Mouse (Mus musculus) midbrain, embryonic 12.5 days (tissue): ENCODE data around the gene Csrnp2. TPM values are rescaled to one million over a fixed set of nuclear protein-coding genes. Genes with fewer than 3 reads are reported as not detected.

Experiments used
- ATAC-seq: fragments of 200-750 bp; cut with Nextera tagmentation; 2 replicates; pipeline ENCODE4 v1.8.0; 2017; ENCODE audit warnings: low read depth, moderate TSS enrichment, moderate library complexity; ENCODE audit not compliant: low FRiP score
- H3K27ac ChIP-seq: fragments of 300-500 bp; sonication (generic); replicated peaks from 2 replicates; pipeline ENCODE4 v1.5.1; 2016; ENCODE audit warnings: mild to moderate bottlenecking
- H3K27me3 ChIP-seq: fragments of 300-500 bp; sonication (generic); 2 replicates; pipeline ENCODE4 v1.6.1; 2016; ENCODE audit warnings: mild to moderate bottlenecking
- H3K36me3 ChIP-seq: fragments of 300-500 bp; sonication (generic); 2 replicates; pipeline ENCODE4 v1.6.1; 2016
- H3K4me1 ChIP-seq: fragments of 300-500 bp; sonication (generic); 2 replicates; pipeline ENCODE4 v1.6.1; 2016
- H3K4me2 ChIP-seq: fragments of 300-500 bp; sonication (generic); replicated peaks from 2 replicates; pipeline ENCODE4 v1.6.1; 2016; ENCODE audit warnings: mild to moderate bottlenecking, moderate library complexity
- H3K4me3 ChIP-seq: fragments of 300-500 bp; sonication (generic); 2 replicates; pipeline ENCODE4 v1.5.1; 2016; ENCODE audit warnings: mild to moderate bottlenecking
- H3K9ac ChIP-seq: fragments of 300-500 bp; sonication (generic); replicated peaks from 2 replicates; pipeline ENCODE4 v1.6.1; 2016; ENCODE audit warnings: mild to moderate bottlenecking, moderate library complexity
- H3K9me3 ChIP-seq: fragments of 300-500 bp; sonication (generic); 2 replicates; pipeline ENCODE4 v1.6.1; 2016; ENCODE audit warnings: mild to moderate bottlenecking
- WGBS: fragments of 180-500 bp; shearing (Covaris S2); methylation state at CpG from one replicate; pipeline ENCODE4 v1.1.7; 2016; 5-methylcytosine and 5-hydroxymethylcytosine counted together
- polyA plus RNA-seq: library from polyadenylated mRNA; unstranded; fragments of >200 nt; fragmentation: Nextera tagmentation; extraction: Ambion mirVana; gene quantifications from 2 replicates; pipeline ENCODE4 v1.2.1, GENCODE M21; 2016

Csrnp2 gene
- polyA plus RNA-seq, 1 experiment from 2014 or later: 37.1 TPM

DNA sequence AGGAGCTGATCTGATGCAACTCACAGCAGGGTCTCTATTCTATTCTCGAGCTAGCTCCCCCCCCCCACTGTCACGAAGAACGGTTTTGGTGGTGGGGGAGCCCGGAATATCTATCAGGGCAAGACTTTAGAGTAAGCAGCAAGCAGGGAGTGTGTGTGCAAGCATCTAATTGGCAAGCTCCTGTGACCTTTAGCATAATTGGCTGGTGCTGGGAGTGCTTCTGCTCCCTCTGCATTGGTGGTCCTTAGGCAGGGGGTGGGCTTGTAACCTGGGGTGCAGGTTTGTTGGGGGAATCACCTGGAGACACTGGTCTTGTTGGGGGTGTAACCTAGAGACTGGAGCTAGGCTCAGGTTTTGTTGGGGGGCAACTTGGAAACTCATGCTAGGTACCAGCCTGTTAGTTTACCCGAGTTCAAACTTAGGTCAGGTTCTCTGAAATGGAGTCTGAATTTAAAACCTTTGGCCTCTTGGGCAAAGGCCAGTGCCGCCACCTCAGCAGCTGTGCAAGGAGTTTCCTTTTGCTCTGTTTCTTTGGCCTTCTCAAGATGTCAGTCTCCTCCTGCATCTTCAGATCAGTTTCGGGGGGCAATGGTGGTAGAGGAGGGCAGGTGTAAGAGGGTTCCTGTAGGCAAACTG lies 38.8 kb downstream of the Csrnp2 start:
- no peak overlapping the region for H3K9ac ChIP-seq
- H3K36me3 ChIP-seq: no peaks in the 10 kb centered on the region
- no peaks in the 10 kb centered on the region for H3K9me3 ChIP-seq
- WGBS: 65% methylated on average over 7 of the region's 7 CpGs
- ATAC-seq: no peak
- no peak overlapping the region for H3K27ac ChIP-seq
- no peak overlapping the region for H3K4me2 ChIP-seq
- H3K4me1 ChIP-seq: no peaks in the 10 kb centered on the region
- peaks cover 27% of the 10 kb centered on the region for H3K27me3 ChIP-seq
- H3K4me3 ChIP-seq: no peak overlapping the region

DNA sequence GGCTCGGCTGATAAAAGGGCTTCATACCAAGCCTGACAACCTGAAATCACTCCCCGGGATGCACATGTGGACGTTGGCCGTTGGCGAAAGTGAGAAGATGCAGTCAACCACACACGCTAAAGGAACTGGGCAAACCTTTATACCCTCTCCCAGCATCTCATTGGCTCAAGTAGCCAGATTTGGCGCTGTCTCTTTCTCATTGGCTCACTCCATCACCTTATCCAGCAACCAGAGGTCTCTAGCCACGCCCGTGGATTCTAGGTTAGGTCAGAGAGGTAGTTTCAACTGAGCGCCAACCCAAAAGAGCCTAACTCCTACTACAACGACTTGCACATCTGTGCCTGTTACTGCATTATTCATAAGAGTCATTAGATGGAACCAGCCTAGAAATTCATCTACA lies 42.8 kb downstream of the Csrnp2 start:
- no peaks in the 10 kb centered on the region for H3K36me3 ChIP-seq
- no peaks in the 10 kb centered on the region for H3K4me1 ChIP-seq
- no peak overlapping the region for H3K9ac ChIP-seq
- H3K27ac ChIP-seq: no peak overlapping the region
- no peak overlapping the region for H3K4me3 ChIP-seq
- no peaks in the 10 kb centered on the region for H3K27me3 ChIP-seq
- ATAC-seq: no peak
- 88% methylated on average over 11 of the region's 11 CpGs for WGBS
- no peaks in the 10 kb centered on the region for H3K9me3 ChIP-seq
- no peak overlapping the region for H3K4me2 ChIP-seq

DNA sequence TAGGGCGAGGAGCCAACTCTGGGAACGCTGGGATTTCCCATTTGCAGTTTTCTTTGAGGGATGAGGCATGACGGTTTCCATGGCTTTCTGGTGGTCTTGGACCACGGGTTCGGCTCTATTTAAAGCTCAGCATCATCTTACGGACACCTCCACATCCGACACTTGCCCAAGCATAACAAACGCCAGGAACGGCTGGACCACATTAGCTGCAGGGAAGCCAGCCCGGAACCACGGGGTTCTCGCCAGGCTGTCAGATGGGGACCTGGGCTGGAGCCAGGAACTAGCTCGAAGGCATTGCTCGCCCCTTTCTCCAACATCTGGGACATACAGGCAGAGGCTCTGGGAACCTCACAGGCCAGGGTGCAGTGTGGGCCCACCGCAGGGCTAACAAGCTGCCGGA lies 44.0 kb downstream of the Csrnp2 start:
- H3K9ac ChIP-seq: no peak overlapping the region
- H3K4me1 ChIP-seq: no peaks in the 10 kb centered on the region
- H3K36me3 ChIP-seq: no peaks in the 10 kb centered on the region
- H3K9me3 ChIP-seq: no peaks in the 10 kb centered on the region
- H3K4me3 ChIP-seq: no peak overlapping the region
- H3K27me3 ChIP-seq: no peaks in the 10 kb centered on the region
- 82% methylated on average over 16 of the region's 16 CpGs for WGBS
- no peak overlapping the region for H3K27ac ChIP-seq
- H3K4me2 ChIP-seq: no peak overlapping the region
- ATAC-seq: no peak

DNA sequence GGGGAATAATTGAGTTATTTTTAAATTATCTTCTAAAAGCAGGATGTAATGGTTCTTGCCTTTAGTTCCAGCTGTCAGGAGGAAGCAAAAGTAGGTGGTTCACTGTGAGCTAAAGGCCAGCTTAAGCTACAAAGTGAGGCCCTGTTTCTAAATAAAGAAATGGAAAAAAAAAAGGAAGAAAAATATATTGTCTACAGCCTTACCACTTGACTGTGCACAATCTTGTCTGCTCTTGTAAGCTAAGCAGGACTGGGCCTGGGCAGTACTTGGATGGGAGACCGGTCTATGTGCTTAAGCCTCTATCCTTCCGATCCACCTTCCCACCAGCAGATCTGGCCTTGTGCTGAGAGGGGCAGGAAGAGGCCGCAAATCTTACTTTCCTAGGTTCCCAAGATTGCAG lies 45.8 kb downstream of the Csrnp2 start:
- H3K9me3 ChIP-seq: no peaks in the 10 kb centered on the region
- H3K27me3 ChIP-seq: no peaks in the 10 kb centered on the region
- no peak overlapping the region for H3K27ac ChIP-seq
- ATAC-seq: no peak
- H3K36me3 ChIP-seq: no peaks in the 10 kb centered on the region
- WGBS: 94% methylated on average over 3 of the region's 3 CpGs
- no peak overlapping the region for H3K4me2 ChIP-seq
- H3K9ac ChIP-seq: no peak overlapping the region
- no peak overlapping the region for H3K4me3 ChIP-seq
- H3K4me1 ChIP-seq: no peaks in the 10 kb centered on the region

DNA sequence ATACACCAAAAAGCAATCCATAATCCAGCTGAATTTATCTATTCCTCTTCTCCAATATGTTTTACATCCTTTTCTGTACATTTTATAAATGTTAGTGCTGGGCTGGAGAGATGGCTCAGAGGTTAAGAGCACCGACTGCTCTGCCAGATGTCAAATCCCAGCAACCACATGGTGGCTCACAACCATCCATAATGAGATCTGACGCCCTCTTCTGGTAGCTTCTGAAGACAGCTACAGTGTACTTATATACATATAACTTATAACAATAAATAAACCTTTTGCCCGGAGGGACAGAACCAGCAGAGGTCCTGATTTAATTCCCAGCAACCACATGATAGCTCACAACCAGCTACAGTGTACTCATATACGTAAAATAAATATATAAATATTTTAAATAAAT lies 46.7 kb downstream of the Csrnp2 start:
- Histone ChIP-seq H3K9ac (no peak overlapping the region), H3K27ac (no peak overlapping the region), H3K4me2 (no peak overlapping the region), H3K9me3 (no peaks in the 10 kb centered on the region), H3K36me3 (no peaks in the 10 kb centered on the region), H3K4me3 (no peak overlapping the region), H3K4me1 (peaks cover 7% of the 10 kb centered on the region; the same call in 1 of the 2 replicates), H3K27me3 (no peaks in the 10 kb centered on the region)
- 69% methylated on average over 4 of the region's 4 CpGs for WGBS
- no peak for ATAC-seq

DNA sequence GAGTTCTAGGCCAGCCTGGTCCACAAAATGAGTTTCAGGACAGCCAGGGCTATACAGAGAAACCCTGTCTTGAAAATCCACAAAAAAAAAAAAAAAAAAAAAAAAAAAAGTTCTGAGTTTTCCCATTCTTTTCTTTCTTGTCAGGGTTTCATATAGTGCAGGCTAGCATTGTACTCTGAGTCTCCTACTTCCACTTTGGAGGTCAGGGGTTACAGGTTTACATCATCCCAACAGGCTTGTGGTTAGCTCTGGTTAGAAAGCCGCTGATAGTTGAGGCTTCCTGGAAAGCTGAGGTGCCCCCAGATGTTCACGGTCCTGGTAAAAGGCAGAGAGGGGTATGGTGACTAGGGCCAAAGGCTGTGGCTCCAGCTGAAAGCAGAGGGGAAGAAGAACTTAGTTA lies 48.4 kb downstream of the Csrnp2 start:
- no peaks in the 10 kb centered on the region for H3K36me3 ChIP-seq
- H3K4me3 ChIP-seq: no peak overlapping the region
- no peak overlapping the region for H3K4me2 ChIP-seq
- H3K4me1 ChIP-seq: peaks cover 10% of the 10 kb centered on the region; the same call in 1 of the 2 replicates
- no peaks in the 10 kb centered on the region for H3K9me3 ChIP-seq
- ATAC-seq: no peak
- no peaks in the 10 kb centered on the region for H3K27me3 ChIP-seq
- WGBS: 80% methylated on average over 2 of the region's 2 CpGs
- H3K9ac ChIP-seq: no peak overlapping the region
- no peak overlapping the region for H3K27ac ChIP-seq

DNA sequence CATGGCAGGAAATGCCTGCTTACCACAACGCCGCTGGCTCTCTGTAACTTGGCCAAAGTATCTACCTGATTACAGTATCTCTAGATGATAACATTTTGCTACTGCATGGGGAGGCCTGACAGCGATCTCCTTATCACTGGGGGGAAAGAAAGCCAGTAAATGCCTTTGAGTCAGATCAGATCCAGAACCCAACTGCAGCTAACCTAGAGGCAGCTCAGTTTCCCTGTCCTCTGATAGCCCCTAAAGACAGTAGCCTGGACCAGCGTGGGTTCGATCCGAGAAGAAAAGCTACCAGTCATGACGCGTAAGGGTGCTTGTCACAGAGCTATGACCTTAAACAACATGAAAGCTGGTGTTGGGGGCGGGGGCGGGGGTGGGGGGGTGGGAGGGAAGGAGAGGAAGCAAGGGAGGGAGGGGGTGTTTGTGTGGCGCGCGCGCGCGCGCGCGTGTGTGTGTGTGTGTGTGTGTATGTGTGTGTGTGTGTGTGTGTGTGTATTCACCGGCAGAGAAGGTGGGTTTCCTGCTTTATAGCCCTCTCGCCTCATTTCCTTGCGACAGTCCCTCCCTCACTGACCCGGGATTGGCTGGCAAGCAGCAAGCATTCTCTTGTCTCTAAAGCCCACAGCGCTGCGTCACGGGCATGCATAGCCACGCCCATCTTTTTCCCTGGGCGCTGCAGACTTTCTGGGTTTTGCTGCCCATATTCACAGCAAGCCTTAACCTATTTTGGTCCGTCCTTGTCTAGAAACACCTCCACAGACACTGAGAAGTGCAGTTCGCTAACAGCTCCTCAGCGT lies 52.0 kb downstream of the Csrnp2 start:
- peak overlapping the region; percentile 52 for H3K4me3 ChIP-seq
- H3K27me3 ChIP-seq: no peaks in the 10 kb centered on the region
- 9% methylated on average over 20 of the region's 31 CpGs for WGBS
- H3K9me3 ChIP-seq: no peaks in the 10 kb centered on the region
- H3K27ac ChIP-seq: peak overlapping the region; percentile 58
- ATAC-seq: peak; percentile 96
- H3K36me3 ChIP-seq: no peaks in the 10 kb centered on the region
- H3K4me1 ChIP-seq: peaks cover 10% of the 10 kb centered on the region; the same call in 1 of the 2 replicates
- peak overlapping the region; percentile 56 for H3K4me2 ChIP-seq
- H3K9ac ChIP-seq: peak overlapping the region; percentile 66

DNA sequence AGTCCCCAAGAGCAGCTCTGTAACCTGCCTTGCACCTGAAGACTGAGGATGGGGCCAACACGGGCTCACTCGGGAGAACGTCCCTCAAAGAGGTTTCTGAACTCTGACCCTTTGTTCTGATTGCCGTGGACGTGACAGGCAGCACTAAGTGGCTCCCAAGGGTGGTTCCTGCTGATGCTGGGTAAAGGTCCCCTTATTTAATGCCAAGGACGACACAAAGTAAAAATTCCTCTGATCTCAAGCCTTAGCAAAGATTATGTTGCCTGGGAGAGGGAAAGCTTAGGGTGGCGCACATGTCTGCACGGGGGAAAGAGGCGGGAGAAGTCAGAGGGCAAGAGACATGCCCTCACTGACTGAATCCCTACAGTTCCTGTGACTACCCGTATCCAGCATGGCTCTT lies 58.8 kb downstream of the Csrnp2 start:
- no peaks in the 10 kb centered on the region for H3K9me3 ChIP-seq
- no peak for ATAC-seq
- H3K27me3 ChIP-seq: no peaks in the 10 kb centered on the region
- H3K4me1 ChIP-seq: no peaks in the 10 kb centered on the region
- 56% methylated on average over 10 of the region's 10 CpGs for WGBS
- H3K4me3 ChIP-seq: no peak overlapping the region
- H3K4me2 ChIP-seq: no peak overlapping the region
- H3K36me3 ChIP-seq: no peaks in the 10 kb centered on the region
- H3K27ac ChIP-seq: no peak overlapping the region
- H3K9ac ChIP-seq: no peak overlapping the region

DNA sequence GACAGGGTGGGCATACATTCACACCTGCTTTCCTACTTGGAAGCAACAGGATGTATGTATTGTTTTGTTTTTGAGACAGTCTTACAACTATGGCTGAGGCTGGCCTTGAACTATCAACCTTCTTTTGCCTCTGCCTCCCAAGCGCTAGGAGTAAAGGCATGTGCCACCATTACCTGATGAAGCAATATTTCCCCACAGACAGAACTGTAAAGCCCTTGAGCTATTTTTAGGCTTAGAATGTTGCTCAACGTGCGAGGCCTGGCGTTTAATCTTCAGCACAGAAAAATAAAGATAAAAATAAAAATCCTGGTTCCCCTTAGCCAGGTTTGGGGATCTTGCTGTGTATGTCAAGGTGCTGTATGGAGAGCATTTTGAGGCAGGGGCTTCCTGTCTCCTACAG lies 59.2 kb downstream of the Csrnp2 start:
- Histone ChIP-seq H3K36me3 (no peaks in the 10 kb centered on the region), H3K9ac (no peak overlapping the region), H3K4me2 (no peak overlapping the region), H3K4me3 (no peak overlapping the region), H3K27ac (no peak overlapping the region), H3K27me3 (no peaks in the 10 kb centered on the region), H3K4me1 (no peaks in the 10 kb centered on the region), H3K9me3 (no peaks in the 10 kb centered on the region)
- no peak for ATAC-seq
- WGBS: 93% methylated on average over 4 of the region's 4 CpGs

DNA sequence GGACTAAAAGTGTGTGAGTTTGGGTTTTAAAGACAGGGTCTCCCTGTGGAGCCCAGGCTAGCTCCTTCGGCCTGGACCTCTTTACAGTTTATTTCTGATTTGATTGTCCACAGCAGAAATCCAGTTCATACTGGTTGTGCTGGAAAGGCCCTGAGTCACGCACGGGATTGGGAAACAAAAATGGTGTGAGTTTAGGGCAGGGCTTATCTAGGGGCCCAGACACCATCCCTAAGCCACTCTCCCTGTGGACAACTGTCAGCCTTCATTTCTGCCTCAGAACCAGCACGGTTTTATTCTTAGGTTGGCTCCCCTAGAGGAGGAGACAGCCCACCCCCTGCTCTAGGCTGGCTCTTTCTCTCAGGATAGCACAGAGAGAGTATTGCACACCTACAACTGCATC lies 62.1 kb downstream of the Csrnp2 start:
- no peak for ATAC-seq
- Histone ChIP-seq H3K9ac (no peak overlapping the region), H3K36me3 (no peaks in the 10 kb centered on the region), H3K4me3 (no peak overlapping the region), H3K9me3 (no peaks in the 10 kb centered on the region), H3K4me1 (no peaks in the 10 kb centered on the region), H3K4me2 (no peak overlapping the region), H3K27me3 (peaks cover 9% of the 10 kb centered on the region; the same call in 1 of the 2 replicates), H3K27ac (no peak overlapping the region)
- 67% methylated on average over 4 of the region's 4 CpGs for WGBS

DNA sequence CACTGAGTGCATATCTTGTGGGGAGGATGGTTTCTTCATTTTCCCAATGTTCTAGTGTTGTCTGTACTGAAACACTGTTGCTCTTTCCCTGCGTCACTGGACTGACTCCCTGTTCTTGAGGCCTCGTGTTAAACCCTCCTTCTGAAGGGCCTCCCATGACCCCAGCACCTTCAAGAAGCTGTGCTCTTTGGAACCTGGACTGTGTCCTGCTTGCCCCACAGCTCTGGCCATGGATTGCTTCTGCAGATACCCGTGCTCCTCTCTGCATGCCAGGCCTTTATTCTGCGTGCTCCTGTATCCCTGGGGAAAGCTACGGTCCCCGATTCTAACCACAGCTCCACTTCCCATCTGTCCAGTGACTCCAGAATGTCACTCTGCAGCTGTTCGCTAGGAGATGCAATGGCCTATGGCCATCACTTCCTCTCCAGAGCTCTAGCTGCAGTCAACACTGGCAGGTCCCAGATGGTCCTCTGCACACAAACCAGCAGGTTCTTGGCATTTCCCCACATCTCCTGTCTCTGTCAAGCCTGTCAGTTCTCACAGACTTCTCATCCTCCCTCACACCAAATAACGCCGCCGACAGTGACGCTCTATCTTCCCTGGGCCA lies 65.2 kb downstream of the Csrnp2 start:
- 77% methylated on average over 11 of the region's 11 CpGs for WGBS
- no peak for ATAC-seq
- H3K4me1 ChIP-seq: no peaks in the 10 kb centered on the region
- H3K36me3 ChIP-seq: no peaks in the 10 kb centered on the region
- peaks cover 33% of the 10 kb centered on the region for H3K27me3 ChIP-seq
- no peak overlapping the region for H3K9ac ChIP-seq
- no peak overlapping the region for H3K4me3 ChIP-seq
- no peak overlapping the region for H3K4me2 ChIP-seq
- H3K9me3 ChIP-seq: no peaks in the 10 kb centered on the region
- no peak overlapping the region for H3K27ac ChIP-seq
